Mouse (Mus musculus): ENCODE data around the gene Matn1. TPM values are rescaled to one million over a fixed set of nuclear protein-coding genes. Genes with fewer than 3 reads are reported as not detected.

Gene Matn1
- 0.07 and 0.23 TPM in 2 replicates for polyA plus RNA-seq (2015; fragmentation: Nextera tagmentation; extraction: Ambion mirVana)

DNA sequence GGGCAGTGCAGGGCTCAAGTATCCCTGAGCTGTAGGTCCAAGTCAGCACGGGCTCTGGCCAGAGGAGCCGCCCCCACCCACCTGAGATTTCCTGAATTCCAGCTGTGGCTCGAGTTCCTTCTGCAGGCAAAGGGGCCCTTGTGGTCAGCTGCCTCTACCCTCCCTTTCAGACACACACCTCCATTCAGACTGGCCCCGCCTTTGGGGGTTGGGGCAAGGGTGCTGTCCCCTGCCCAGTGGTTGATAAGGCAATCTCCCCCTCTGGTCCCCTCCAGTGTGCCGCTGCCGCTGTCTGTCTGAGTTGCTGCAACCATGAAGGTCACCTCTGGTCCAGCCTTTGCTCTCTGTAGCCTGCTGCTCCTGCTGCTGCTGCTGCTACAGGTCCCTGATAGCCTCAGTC, at the start of gene Matn1:
Gene Matn1 (plus strand): TSS at position 274 of the 400 bp plus-strand sequence.
- no peak within 1 kb of the TSS for H3K4me2 ChIP-seq
- no peak for ATAC-seq (ENCODE audit: insufficient read depth)
- no peaks in the 10 kb centered on the region for H3K9me3 ChIP-seq (replicated peaks)
- WGBS (ENCODE audit: insufficient replicate concordance) = 7% methylated on average over 6 of the region's 6 CpGs
- H3K27me3 ChIP-seq = 0 out of 2 replicates have a peak, but pooled peaks cover 9% of the 10 kb centered on the region
- H3K4me1 ChIP-seq (replicated peaks) = no peaks in the 10 kb centered on the region
- no peak within 1 kb of the TSS for H3K9ac ChIP-seq
- H3K36me3 ChIP-seq (replicated peaks) = no peaks in the 10 kb centered on the region
- H3K4me3 ChIP-seq (replicated peaks) = no peak within 1 kb of the TSS
- H3K27ac ChIP-seq (replicated peaks) = no peak within 1 kb of the TSS

DNA sequence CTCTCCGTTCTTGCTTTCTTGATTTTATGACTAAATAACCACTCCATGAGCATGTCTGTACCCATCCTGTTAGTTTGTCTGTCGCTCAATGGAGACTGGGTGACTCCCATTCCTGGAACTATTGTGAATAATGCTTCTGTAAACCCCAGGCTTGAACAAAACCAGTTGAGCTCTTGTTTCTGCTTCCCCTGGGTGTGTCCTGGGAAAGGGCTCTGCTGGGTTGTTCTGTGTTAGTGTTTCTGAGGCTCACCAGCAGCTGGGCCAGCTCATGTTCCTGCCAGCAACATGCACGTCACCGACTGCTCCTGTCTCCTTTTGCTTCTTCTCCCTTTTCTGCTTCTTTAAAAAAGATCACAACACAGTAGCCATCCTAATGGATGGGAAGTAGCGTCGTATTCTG, 48.5 kb upstream of the Matn1 start:
- no peaks in the 10 kb centered on the region for H3K36me3 ChIP-seq (replicated peaks)
- WGBS (ENCODE audit: insufficient replicate concordance) = 55% methylated on average over 6 of the region's 6 CpGs
- no peak overlapping the region for H3K9ac ChIP-seq
- H3K4me2 ChIP-seq = no peak overlapping the region
- H3K27ac ChIP-seq (replicated peaks) = no peak overlapping the region
- H3K4me1 ChIP-seq (replicated peaks) = no peaks in the 10 kb centered on the region
- no peak overlapping the region for H3K4me3 ChIP-seq (replicated peaks)
- no peaks in the 10 kb centered on the region for H3K27me3 ChIP-seq
- no peaks in the 10 kb centered on the region for H3K9me3 ChIP-seq (replicated peaks)
- no peak for ATAC-seq (ENCODE audit: insufficient read depth)

DNA sequence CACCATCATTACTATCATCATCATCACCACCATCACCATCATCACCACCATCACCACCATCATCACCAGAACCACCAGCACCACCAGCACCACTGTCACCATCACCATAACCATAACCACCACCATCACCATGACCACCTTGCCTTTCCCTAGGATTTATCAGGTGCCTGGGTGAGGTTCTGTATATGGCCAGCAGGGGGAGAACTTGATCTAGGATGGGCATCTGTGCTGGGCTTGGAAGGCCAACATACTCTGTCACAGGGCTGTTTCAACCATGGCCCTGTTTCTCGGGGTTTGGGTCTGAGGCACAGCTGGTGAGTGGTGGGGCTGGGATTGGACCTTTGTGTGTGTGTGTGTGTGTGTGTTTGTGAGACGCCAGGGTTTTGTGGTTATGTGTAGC, 47.8 kb upstream of the Matn1 start:
- Histone ChIP-seq H3K9ac (no peak overlapping the region), H3K27ac (replicated peaks) (no peak overlapping the region), H3K9me3 (replicated peaks) (no peaks in the 10 kb centered on the region), H3K4me3 (replicated peaks) (no peak overlapping the region), H3K4me1 (replicated peaks) (no peaks in the 10 kb centered on the region; the same call in 1 of the 2 replicates), H3K27me3 (no peaks in the 10 kb centered on the region), H3K4me2 (no peak overlapping the region), H3K36me3 (replicated peaks) (no peaks in the 10 kb centered on the region)
- ATAC-seq (ENCODE audit: insufficient read depth) = no peak
- WGBS (ENCODE audit: insufficient replicate concordance) = 41% methylated on average over 2 of the region's 2 CpGs

DNA sequence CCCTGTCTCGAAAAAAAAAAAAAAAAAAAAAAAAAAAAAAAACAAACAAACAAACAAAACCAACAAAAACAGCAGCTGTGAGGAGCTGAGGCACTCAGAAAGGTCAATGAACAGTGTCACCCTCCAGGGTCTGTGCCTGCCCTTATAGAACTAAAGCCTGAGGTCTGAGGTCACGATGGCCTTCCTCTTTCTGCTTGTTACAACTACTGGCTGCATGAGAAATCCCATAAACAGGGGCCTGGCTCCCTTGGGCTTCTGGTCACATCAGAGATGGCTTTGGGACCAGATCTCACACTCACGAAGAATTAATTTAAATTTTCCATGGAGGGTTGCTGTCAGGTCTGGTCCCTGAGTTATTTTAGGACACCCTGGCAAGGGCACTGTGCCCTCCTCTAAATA, 44.8 kb upstream of the Matn1 start:
- no peaks in the 10 kb centered on the region for H3K36me3 ChIP-seq (replicated peaks)
- no peak overlapping the region for H3K4me2 ChIP-seq
- H3K9ac ChIP-seq = no peak overlapping the region
- no peaks in the 10 kb centered on the region for H3K9me3 ChIP-seq (replicated peaks)
- H3K4me3 ChIP-seq (replicated peaks) = no peak overlapping the region
- ATAC-seq (ENCODE audit: insufficient read depth) = no peak
- H3K27ac ChIP-seq (replicated peaks) = no peak overlapping the region
- peaks cover 11% of the 10 kb centered on the region for H3K4me1 ChIP-seq (replicated peaks)
- H3K27me3 ChIP-seq = no peaks in the 10 kb centered on the region
- 30% methylated on average over 3 of the region's 3 CpGs for WGBS (ENCODE audit: insufficient replicate concordance)

DNA sequence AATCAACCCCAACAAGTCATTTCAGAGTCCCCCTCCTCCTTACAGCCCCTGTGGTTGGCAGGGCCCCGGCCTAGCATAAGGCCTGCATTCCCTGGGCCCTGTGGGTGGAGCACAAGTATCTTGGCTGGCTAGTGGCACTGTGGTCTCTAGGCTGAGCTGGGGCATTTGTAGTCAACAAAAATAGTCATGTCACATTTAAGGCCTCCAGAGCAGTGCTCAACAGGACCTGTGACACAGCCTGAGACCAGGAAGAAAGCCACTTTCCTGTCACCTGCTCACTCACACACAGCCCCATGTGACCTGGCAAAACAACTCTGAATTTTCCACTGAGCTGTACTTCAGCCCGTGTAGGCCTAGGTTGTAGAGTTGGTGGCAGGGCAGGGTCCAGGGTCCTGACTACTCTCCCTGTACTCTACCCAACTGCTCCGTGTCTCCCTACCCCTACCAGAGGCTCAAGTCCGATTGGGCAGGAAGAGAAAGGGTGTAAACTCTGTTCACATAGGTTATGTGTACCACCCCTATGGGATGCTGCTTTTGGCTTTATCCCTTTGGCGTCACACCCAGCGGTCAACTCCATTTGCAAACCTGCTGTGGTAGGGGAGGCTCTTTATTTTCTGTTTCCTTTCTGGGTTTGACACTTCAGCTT, 44.3 kb upstream of the Matn1 start:
- no peak overlapping the region for H3K27ac ChIP-seq (replicated peaks)
- no peak for ATAC-seq (ENCODE audit: insufficient read depth)

DNA sequence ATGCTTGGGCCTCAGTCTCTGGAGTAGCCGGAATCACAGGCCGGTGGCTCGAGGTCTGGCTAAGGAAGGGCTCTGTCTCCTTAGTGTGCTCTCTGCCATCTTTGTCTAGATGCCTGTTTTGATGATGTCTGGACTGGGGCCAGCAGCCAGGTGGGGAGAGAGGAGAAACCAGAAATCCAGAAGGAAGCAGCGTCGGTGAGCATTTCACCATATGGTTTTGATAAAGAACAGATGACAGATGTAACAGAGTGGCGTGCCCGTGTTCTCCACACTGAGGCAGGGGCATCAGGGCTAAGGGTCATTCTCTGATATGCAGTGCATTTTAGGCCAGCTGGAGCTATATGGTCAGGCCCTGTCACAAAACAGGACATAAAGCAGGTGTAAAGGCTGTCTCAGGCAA, 43.4 kb upstream of the Matn1 start:
- no peak for ATAC-seq (ENCODE audit: insufficient read depth)
- no peaks in the 10 kb centered on the region for H3K9me3 ChIP-seq (replicated peaks)
- H3K4me2 ChIP-seq = no peak overlapping the region
- no peaks in the 10 kb centered on the region for H3K27me3 ChIP-seq
- no peak overlapping the region for H3K4me3 ChIP-seq (replicated peaks)
- peaks cover 11% of the 10 kb centered on the region for H3K4me1 ChIP-seq (replicated peaks)
- 55% methylated on average over 7 of the region's 7 CpGs for WGBS (ENCODE audit: insufficient replicate concordance)
- H3K27ac ChIP-seq (replicated peaks) = no peak overlapping the region
- H3K36me3 ChIP-seq (replicated peaks) = no peaks in the 10 kb centered on the region
- no peak overlapping the region for H3K9ac ChIP-seq

More for the DNA sequence above, 44.3 kb upstream of the Matn1 start:
- Histone ChIP-seq H3K9ac (no peak overlapping the region), H3K36me3 (replicated peaks) (no peaks in the 10 kb centered on the region), H3K27me3 (no peaks in the 10 kb centered on the region), H3K4me1 (replicated peaks) (peaks cover 11% of the 10 kb centered on the region), H3K4me2 (no peak overlapping the region), H3K4me3 (replicated peaks) (no peak overlapping the region), H3K9me3 (replicated peaks) (no peaks in the 10 kb centered on the region)
- 48% methylated on average over 6 of the region's 6 CpGs for WGBS (ENCODE audit: insufficient replicate concordance)

DNA sequence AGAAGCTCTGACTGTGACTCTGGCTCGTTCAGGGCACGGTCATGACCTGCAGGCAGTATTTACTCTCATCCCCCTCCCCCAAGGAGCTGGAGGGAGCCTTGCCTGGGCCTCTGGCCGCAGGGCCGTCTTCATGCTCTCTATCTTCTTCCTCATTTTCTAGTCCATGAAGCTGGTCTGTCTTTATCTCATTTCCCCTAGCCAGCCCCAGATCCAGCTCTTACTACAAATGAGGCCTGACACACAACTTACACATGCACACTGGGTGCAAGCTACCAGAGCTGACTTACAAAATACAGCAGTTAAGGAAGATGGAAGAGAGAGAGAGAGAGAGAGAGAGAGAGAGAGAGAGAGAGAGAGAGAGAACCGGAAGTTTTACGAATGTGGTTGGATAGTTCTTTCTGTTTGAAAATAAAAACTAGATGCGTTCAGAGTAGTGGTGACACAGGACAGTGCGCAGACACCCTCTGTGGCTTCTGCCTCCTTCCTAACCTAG, 41.9 kb upstream of the Matn1 start:
- H3K27me3 ChIP-seq = no peaks in the 10 kb centered on the region
- ATAC-seq (ENCODE audit: insufficient read depth) = peak; percentile 55; the same call in 1 of the 2 replicates
- H3K4me1 ChIP-seq (replicated peaks) = peaks cover 11% of the 10 kb centered on the region
- no peaks in the 10 kb centered on the region for H3K9me3 ChIP-seq (replicated peaks)
- no peaks in the 10 kb centered on the region for H3K36me3 ChIP-seq (replicated peaks)
- H3K9ac ChIP-seq = no peak overlapping the region
- peak overlapping the region; percentile 51 for H3K27ac ChIP-seq (replicated peaks)
- no peak overlapping the region for H3K4me2 ChIP-seq
- no peak overlapping the region for H3K4me3 ChIP-seq (replicated peaks)
- 7% methylated on average over 8 of the region's 8 CpGs for WGBS (ENCODE audit: insufficient replicate concordance)

DNA sequence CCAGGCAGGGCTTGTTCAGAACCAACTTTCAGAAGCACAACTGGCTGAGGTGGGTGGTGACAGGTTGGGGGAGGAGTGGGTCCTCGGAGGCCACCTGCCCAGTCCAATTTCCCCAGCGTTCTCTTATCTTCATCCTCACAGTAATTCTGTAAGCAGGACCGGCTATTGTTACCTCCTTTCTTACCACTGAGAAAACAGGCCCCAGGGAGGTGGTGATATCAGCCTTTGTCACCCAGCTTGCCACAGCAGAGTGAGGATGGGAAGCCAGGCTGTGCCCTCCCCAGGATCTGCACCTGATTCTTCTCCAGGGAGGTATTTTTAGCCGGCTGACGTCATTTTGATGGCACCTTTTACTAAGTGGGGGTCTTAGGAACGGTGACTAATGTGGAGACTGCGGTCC, 39.2 kb upstream of the Matn1 start:
- Histone ChIP-seq H3K4me2 (no peak overlapping the region), H3K9me3 (replicated peaks) (no peaks in the 10 kb centered on the region), H3K9ac (no peak overlapping the region), H3K27me3 (no peaks in the 10 kb centered on the region), H3K36me3 (replicated peaks) (no peaks in the 10 kb centered on the region), H3K4me3 (replicated peaks) (no peak overlapping the region), H3K4me1 (replicated peaks) (peaks cover 23% of the 10 kb centered on the region), H3K27ac (replicated peaks) (no peak overlapping the region)
- 38% methylated on average over 7 of the region's 7 CpGs for WGBS (ENCODE audit: insufficient replicate concordance)
- no peak for ATAC-seq (ENCODE audit: insufficient read depth)

DNA sequence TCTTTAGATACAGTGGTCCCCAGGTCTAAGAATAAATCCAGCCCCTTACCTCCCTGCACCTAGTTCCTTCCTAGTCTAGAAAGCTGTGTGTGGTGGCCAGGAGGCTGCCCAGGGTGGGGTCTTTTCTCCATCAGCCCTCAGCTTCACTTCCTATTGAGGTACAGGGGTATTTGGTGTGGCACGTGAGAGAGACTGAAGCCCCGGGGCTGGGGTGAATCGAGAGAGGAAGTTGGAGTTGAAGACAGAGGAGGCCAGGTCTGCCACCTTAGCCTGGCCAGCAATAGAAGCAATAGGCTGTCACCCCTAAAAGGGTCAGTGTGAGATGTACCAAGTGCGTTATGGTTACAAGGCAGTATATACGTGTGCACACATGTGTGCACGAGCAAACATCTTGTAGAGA, 38.3 kb upstream of the Matn1 start:
- H3K4me2 ChIP-seq = no peak overlapping the region
- no peaks in the 10 kb centered on the region for H3K36me3 ChIP-seq (replicated peaks)
- peaks cover 32% of the 10 kb centered on the region for H3K4me1 ChIP-seq (replicated peaks)
- WGBS (ENCODE audit: insufficient replicate concordance) = 45% methylated on average over 6 of the region's 6 CpGs
- H3K27ac ChIP-seq (replicated peaks) = no peak overlapping the region
- ATAC-seq (ENCODE audit: insufficient read depth) = no peak
- no peaks in the 10 kb centered on the region for H3K9me3 ChIP-seq (replicated peaks)
- H3K9ac ChIP-seq = no peak overlapping the region
- H3K4me3 ChIP-seq (replicated peaks) = no peak overlapping the region
- no peaks in the 10 kb centered on the region for H3K27me3 ChIP-seq

DNA sequence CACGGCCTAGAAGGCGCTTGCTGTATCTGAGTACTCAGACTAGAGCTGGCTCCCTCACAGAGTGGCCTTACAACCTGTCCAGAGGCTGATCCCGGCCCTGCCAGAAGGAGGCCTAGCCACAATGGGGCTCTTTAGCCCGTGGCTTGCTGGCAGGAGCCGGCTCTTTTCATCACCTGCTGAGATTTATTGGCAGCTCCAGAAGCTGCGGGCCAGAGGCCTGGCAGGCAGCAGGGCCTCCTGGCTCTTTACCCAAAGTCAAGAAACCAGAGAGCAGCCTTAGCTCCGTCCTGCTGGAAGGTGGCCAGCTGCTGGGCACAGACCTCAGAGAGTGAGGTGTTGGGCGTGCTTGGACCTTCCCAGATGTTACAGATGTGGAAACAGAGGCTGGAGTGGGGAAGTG, 37.9 kb upstream of the Matn1 start:
- no peaks in the 10 kb centered on the region for H3K9me3 ChIP-seq (replicated peaks)
- no peaks in the 10 kb centered on the region for H3K36me3 ChIP-seq (replicated peaks)
- no peak overlapping the region for H3K4me2 ChIP-seq
- WGBS (ENCODE audit: insufficient replicate concordance) = 58% methylated on average over 8 of the region's 8 CpGs
- no peaks in the 10 kb centered on the region for H3K27me3 ChIP-seq
- no peak overlapping the region for H3K27ac ChIP-seq (replicated peaks)
- ATAC-seq (ENCODE audit: insufficient read depth) = no peak
- peaks cover 35% of the 10 kb centered on the region for H3K4me1 ChIP-seq (replicated peaks)
- H3K9ac ChIP-seq = no peak overlapping the region
- no peak overlapping the region for H3K4me3 ChIP-seq (replicated peaks)

DNA sequence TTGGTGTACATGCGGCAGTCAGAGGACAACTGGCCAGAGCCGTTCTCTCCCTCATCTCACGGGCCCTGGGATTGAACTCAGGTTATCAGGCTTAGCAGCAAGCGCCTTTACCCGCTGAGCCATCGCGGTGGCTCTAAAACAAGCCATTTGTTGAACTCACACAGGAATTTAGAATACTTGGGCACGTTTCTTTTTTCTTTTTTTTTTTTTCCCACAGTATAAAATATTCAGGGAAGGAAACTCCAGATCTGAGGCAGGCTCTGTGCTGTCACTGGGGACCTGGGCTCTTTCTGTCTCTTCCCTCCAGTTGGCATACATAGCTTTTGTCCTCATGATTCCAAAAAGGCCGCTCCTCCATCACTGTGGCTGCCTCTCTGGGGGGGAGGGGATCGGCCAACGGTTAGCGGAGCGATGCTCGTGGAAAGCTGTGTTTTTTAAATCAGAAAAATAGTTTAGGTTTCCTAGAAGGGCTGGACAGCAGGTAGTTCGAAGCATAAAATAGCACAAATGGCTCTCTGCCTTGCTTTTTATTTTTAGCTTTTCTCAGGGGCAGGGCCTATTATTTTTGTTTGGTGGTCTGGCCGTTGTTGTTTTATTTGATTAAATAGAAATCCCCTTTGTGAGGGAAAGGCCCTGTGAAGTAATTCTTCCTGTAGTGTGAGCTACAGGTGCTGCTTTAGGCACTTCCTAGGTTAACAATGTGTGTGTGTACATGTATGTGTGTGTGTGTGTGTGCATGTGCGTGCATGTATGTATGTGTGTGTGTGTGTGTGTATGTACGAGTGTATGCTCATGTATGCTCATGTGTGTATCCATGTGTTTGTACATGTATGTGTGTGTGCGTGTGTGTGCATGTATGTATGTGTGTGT, 36.8 kb upstream of the Matn1 start:
- H3K9ac ChIP-seq = no peak overlapping the region
- 76% methylated on average over 19 of the region's 19 CpGs for WGBS (ENCODE audit: insufficient replicate concordance)

More for the DNA sequence above, 36.8 kb upstream of the Matn1 start:
- Histone ChIP-seq H3K4me2 (no peak overlapping the region), H3K4me3 (replicated peaks) (no peak overlapping the region), H3K27me3 (no peaks in the 10 kb centered on the region), H3K27ac (replicated peaks) (no peak overlapping the region), H3K4me1 (replicated peaks) (peaks cover 30% of the 10 kb centered on the region), H3K36me3 (replicated peaks) (no peaks in the 10 kb centered on the region), H3K9me3 (replicated peaks) (no peaks in the 10 kb centered on the region)
- ATAC-seq (ENCODE audit: insufficient read depth) = no peak

Measured in liver, embryonic 15.5 days (tissue).